Mouse (Mus musculus) cortical plate, adult 2 months (tissue): Measurements from ENCODE around the gene Pkhd1. TPM values are rescaled to one million over a fixed set of nuclear protein-coding genes. Genes with fewer than 3 reads are reported as not detected.

Experiments
- H3K27ac ChIP-seq: fragments of 200-500 bp; 2 replicates; pipeline ENCODE4 v1.5.1; 2012; ENCODE audit warnings: low read length, control low read depth, inconsistent platforms; ENCODE audit not compliant: insufficient read depth
- H3K4me1 ChIP-seq: fragments of 200-500 bp; 2 replicates; pipeline ENCODE4 v1.6.1; 2011; ENCODE audit warnings: low read length; ENCODE audit not compliant: control insufficient read depth, insufficient read depth
- H3K4me3 ChIP-seq: fragments of 200-500 bp; 2 replicates; pipeline ENCODE4 v1.5.1; 2011; ENCODE audit warnings: mild to moderate bottlenecking, low read length, control low read depth; ENCODE audit not compliant: insufficient read depth
- CTCF ChIP-seq: fragments of 200-500 bp; IDR thresholded peaks from 2 replicates; pipeline ENCODE4 v1.5.1; 2011; ENCODE audit warnings: mild to moderate bottlenecking, control low read depth, low read length; ENCODE audit not compliant: insufficient read depth; ENCODE audit errors: extremely low read depth
- POLR2A ChIP-seq: fragments of 200-500 bp; IDR thresholded peaks from 2 replicates; pipeline ENCODE4 v1.6.1; 2011; ENCODE audit warnings: mild to moderate bottlenecking, low read length, control low read depth; ENCODE audit not compliant: insufficient read depth; ENCODE audit errors: extremely low read depth
- polyA plus RNA-seq: library from polyadenylated mRNA; depleted of rRNA; stranded (reverse); fragments of >200 nt; gene quantifications from 2 replicates; pipeline ENCODE4 v1.2.3, GENCODE M21; 2012

Gene Pkhd1
- polyA plus RNA-seq, 1 experiment, result 0.04 TPM

DNA sequence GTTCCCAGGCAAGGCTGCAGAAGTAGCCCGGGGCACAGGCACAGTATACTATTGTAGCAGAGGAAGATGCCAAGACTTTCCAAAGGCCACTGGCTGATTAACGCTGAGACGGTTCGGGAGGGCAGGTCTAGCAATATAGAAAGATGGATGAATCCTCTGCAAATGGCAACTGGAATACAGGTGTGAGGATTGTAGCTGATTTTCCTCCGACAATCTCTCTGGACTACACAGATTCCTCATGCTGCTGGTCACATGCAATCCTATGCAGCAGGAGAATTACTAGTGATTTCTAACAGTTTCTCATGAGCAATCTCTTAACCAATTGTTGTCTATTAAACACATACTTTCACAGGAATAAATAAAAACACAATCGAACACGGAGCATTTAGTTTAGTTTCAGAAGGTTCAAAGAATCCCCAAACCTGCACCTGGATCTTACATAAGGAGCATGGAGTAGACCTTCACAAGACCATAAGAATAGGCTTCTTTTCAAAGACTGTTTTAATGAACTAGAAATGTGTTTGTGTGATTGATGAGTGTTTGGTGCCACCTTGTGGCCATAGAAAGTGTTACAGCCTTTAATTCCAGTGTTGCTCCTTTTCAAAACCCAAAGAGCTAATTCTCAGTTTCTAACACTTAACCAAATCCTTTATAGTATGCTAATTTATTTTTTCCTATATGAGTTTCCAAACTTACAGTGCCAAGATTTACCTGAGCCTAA lies 104.3 kb downstream of the Pkhd1 start:
- TF ChIP-seq CTCF (0 out of 2 replicates have a peak, but pooled peaks have one; percentile 9), POLR2A (no peak)
- Histone ChIP-seq H3K27ac (no peak overlapping the region), H3K4me3 (no peak overlapping the region), H3K4me1 (no peaks in the 10 kb centered on the region)

DNA sequence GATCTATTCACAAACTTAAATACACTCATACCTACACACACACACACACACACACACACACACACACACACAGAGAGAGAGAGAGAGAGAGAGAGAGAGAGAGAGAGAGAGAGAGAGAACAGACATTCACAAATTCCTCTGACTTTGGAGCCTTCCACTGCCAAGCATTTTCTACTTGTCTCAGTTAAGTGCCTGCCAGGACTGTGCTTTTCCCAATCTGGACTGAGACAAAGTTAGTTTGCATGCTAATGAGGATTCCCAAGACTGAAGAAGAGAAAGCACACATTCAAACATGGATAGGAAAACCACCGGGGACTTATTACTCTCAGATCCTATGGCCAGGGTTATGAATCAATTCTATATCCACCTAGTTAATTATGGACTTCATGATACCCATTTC lies 118.9 kb downstream of the Pkhd1 start:
- no peak overlapping the region for H3K27ac ChIP-seq
- H3K4me1 ChIP-seq, result no peaks in the 10 kb centered on the region
- TF ChIP-seq POLR2A (no peak), CTCF (no peak)

DNA sequence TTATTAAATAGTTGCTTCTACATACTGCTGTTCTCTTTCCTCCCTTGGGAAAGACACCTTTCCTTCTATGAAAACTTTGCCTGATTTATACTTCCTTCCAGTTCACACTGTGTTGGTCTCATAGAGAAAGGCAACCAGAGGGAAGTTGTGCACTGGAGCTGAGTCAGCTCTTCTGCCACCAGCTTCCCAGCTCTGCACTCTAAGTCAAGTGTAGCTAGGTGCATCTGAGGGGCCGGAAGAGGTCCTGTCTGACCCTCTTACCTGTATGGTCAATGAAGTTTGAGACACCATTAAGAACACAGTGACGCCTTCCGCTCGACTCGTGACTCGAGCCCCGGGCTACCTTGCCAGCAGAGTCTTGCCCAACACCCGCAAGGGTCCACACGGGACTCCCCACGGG lies 131.8 kb downstream of the Pkhd1 start:
- TF ChIP-seq CTCF (no peak), POLR2A (no peak)
- Histone ChIP-seq H3K4me3 (no peak overlapping the region), H3K27ac (no peak overlapping the region), H3K4me1 (no peaks in the 10 kb centered on the region)

More for the DNA sequence above, 118.9 kb downstream of the Pkhd1 start:
- no peak overlapping the region for H3K4me3 ChIP-seq

DNA sequence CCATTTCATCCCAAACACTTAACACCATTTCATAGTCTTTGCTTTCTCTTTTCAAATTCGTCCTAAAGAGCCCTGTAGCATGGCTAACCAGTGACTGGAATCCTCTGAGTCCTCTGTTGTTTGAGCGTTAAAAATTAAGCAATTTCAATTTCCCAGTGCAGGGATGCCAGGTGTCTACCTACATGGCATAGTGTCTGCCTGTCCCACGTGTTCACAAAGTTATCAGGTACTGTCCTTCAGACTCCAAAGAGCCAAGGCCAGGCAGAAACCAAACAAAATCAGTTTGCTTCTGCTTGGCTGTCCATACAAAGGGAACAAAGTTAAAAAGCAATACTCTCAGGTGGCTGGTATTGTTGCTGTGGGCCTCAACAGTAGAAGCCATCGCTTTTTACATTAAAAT lies 136.0 kb downstream of the Pkhd1 start:
- no peak for TF ChIP-seq POLR2A
- TF ChIP-seq CTCF, result no peak
- Histone ChIP-seq H3K4me1 (no peaks in the 10 kb centered on the region), H3K4me3 (no peak overlapping the region), H3K27ac (no peak overlapping the region)

DNA sequence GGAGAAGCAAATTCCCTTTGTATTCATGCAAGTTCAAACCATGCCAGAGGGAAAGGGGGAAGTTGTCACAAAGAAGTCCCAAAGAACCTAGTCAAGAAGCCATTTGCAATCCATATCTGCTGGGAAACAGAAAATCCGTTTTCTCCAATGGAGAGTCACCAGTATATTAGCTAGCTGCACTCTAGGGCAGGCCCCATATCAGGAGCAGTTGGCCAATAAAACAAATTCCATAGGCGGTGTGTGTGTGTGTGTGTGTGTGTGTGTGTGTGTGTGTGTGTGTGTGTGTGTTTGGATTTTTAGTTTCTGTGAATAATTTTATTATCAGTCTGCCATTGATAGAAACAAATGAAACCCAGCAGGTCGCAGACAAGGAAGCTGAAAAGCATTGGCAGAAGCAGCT lies 139.2 kb downstream of the Pkhd1 start:
- no peak overlapping the region for H3K27ac ChIP-seq
- TF ChIP-seq POLR2A (no peak), CTCF (no peak)
- no peaks in the 10 kb centered on the region for H3K4me1 ChIP-seq
- H3K4me3 ChIP-seq, result no peak overlapping the region

DNA sequence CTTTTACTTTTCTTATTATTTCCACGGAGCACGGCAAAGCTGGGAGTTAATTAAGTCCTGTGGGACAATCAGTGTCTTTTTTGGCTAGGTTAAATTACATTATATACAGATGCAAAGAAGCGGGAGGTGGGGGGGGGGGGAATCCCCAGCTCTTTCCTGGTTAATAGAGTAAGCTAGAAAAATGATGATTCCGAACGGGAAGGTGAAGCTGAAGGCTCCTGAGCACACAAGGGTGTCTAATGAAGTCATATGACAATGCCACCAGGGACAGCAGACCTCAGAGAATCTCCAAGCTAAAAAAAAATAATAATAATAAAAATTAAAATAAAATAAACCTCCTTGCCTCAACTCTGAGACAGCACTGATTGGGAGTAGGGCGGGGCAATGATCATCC lies 139.6 kb downstream of the Pkhd1 start:
- Histone ChIP-seq H3K27ac (no peak overlapping the region), H3K4me3 (peak overlapping the region; percentile 26; the same call in 1 of the 2 replicates), H3K4me1 (no peaks in the 10 kb centered on the region)
- no peak for TF ChIP-seq POLR2A
- TF ChIP-seq CTCF, result no peak

DNA sequence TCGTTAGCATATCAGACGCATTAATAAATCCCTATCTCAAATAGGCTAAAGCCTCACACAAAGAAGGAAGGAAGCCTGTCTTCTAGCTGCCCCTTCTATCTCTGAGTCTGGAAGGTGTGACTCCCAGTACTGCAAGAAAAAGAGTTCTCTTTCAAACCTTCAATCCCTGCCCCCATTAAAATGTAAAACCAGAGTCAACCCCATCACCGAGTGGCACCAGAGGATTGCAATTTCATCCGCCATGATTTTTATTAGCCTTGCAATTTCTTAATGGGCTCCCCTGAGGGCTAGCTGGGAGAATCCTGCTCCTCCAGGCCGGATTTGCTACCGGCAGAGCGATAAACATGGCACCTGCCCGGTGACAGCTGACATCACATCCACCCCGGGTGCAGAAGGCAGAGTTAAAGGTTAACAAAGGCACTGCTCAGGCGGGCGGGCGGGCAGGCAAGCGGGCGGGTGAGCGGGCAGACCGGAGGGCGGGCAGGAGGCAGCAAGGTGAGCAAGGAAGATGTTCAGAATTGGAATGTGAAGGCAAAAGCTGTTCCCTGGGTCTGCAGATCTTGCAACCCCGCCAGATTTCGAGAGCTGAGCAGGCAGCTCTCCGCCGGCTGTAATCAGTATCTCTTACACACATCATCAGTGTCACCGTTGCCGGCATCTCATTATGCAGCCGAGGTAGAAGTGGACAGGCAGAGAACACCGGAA lies 140.2 kb downstream of the Pkhd1 start:
- H3K4me3 ChIP-seq, result peak overlapping the region; percentile 26
- H3K27ac ChIP-seq, result no peak overlapping the region
- TF ChIP-seq POLR2A (no peak), CTCF (no peak)
- no peaks in the 10 kb centered on the region for H3K4me1 ChIP-seq

DNA sequence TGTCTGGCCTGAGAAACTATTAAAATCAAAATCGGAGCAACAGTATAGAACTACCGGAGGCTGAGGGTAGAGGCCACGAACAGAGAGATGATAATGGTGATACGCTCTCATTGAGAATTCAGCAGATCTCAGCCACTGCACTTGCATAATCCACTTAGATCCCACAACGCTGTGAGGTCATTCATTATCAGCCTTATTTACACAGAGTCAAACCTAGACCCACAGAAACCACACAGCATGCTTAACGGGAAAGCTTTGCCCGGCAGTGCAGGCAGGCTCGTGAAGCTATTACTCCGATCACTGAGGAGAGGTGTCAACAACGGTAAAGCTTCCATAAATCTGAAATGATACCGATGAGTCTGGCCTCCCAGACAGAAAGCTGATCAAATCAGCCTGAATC lies 147.1 kb downstream of the Pkhd1 start:
- no peak overlapping the region for H3K27ac ChIP-seq
- H3K4me3 ChIP-seq, result no peak overlapping the region
- H3K4me1 ChIP-seq, result no peaks in the 10 kb centered on the region
- TF ChIP-seq CTCF (no peak), POLR2A (no peak)

DNA sequence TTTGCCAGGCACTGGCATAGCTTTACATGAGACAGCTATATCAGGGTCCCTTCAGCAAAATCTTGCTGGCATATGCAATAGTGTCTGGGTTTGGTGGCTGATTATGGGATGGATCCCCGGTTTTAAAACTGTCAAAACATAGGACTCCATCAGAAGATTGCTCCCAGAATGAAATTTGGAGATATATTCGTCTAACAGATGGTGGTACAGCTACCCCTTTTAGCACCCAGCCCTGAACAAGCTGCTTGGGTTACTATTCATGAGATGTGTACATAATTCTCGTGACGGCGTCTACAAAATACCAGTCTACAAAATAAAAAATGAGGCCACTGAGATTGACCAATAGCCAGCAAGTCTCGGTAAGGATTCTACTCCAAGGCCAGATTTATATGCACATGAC lies 147.5 kb downstream of the Pkhd1 start:
- no peak for TF ChIP-seq CTCF
- no peak for TF ChIP-seq POLR2A

DNA sequence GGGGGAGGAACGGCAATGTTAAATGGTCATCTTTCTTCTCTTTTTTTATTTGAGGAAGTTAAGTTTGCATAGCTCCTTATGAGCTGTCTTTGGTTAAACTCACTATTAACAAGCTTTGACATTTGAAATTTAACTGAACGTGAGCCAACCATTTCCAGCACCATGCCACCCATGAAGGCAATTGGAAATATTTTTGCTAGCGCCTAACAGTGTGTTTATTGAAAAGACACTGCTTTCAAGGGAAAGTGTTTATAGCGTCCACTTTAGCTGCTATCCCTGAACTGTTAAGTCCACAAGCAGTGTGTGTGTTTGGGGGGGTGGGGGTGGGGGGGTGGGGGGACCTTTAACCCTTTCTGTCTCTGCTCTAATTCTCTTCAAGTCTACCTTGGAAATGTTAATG lies 151.4 kb downstream of the Pkhd1 start:
- Histone ChIP-seq H3K4me1 (no peaks in the 10 kb centered on the region), H3K27ac (no peak overlapping the region), H3K4me3 (no peak overlapping the region)
- TF ChIP-seq CTCF (no peak), POLR2A (no peak)

More for the DNA sequence above, 147.5 kb downstream of the Pkhd1 start:
- Histone ChIP-seq H3K4me1 (no peaks in the 10 kb centered on the region), H3K4me3 (no peak overlapping the region), H3K27ac (no peak overlapping the region)
